Mouse (Mus musculus): ENCODE measurements around the gene Ap1g2. TPM values are rescaled to one million over a fixed set of nuclear protein-coding genes. Genes with fewer than 3 reads are reported as not detected.

Gene Ap1g2
- total RNA-seq, 2 experiments from 2014 or later, result 23.5 to 27.2 TPM

DNA sequence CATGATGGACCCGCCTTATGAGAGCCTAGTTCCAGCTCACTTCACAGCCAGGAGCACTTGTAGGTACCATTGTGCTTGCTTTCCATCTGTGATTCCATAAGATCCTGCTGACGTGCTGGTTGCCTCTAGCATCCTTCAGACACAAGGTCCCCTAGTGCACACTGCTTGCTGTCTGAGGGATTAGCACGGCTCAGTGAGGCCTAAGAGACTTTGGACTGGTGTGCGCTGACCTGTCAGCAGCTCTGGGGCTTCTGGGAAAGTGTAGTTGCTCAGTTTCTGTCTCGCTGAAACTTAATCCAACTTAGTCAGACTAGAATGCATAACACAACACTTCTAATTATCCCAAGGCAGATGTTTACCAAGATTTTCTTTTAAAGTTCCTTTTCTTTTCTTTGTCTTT lies 46.5 kb downstream of the Ap1g2 start:
- no peak for DNase-seq

DNA sequence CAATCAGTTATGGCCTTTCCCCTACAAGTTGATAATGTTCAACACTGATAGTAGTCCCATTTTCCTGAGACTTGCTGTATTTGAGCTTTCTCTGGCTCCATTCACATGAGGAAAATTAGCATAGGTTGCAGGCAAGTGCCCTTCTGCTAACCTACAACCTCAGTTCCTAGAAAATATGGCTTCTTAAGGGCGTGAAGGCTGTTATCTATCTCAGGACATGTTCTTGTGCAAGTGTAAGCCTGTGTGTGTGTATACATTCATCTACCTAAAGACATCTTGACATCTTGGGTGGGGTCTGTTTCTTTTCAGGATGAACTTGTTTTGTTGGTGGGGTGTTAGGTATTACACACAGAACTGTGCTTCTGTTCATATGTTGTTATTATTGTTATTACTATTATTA lies 47.4 kb downstream of the Ap1g2 start:
- DNase-seq, result no peak

DNA sequence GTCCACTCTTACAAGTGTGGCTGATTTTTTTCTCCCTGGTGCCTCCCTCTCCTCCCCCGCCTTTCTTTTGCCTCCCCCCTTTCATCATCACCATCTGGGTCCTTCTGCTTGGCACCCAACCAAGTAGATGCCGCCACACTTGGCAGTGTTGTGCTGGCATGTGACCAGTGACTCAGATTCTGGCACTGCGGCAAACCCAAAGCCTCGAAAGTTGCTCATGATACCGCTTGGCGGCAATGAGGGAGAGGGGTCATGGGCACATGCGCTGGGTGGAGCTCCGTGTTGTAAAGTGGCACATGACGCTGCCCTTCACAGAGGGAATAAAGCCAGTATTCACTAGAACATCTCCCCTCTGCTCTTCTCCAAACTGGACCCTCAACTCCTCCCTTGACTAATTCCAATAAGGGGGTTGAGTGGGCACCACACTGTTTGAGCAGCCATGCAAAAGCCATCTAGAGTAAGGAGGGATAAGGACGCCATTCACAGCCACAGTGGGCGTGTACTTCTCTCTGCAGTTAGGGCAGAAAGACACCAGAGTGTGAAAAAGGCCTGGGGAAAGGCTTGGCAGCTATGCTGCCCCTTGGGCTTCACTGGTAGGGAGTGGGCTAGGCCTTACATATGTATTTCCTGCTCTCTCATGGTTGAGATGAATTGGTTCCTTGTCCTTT lies 51.1 kb downstream of the Ap1g2 start:
- DNase-seq, result peak; percentile 89 to 93

DNA sequence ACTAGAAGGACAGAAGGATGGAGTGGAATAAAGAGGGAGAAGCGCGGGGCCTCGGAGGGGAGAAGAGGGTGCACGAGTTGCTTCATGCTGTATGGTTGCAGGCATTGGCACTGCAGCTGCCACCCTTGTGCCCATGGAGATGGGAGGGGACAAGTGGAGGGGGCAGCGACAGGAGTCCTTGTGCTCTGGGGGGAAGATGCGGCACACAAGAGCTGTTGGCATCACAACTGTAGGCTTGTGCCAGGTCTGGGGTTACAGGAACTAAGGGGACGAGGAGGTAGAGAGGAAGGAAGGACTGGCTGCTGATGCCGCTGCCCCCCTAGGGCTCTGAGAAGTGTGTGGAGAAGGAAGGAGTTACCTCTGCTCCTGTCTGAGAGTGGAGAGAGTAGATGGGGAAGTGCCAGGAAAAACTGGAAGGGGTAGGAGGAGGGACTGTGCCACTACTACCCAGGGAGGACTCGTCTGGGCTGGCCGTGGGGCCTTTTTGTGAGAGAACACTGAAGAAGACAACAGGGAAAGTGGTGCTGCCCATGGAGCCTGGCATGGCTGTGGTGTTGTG lies 52.1 kb downstream of the Ap1g2 start:
- no peak for DNase-seq

DNA sequence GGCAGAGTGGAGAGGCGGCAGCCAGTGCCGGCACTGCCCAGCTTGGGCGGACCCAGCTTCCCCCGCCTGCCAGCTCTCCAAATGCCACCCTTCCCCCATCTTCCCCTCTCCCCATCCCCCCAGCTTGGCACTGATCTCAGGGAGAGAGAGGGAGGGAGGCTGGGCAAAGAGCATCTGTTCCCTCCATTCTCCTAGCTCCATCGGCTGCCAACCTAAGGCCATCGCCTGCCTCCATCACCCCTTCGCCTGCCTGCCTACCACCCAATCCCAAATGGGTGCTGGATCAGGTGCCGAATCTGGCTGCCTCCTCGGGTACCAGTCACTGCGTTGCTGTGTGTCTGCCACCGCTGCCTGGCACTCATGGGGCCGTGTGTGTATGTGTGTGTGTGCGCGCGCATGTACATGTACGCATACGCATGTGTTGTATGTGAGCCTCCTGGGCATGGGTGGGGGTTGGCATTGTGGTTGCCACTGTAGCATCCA lies 52.6 kb downstream of the Ap1g2 start:
- no peak for DNase-seq

DNA sequence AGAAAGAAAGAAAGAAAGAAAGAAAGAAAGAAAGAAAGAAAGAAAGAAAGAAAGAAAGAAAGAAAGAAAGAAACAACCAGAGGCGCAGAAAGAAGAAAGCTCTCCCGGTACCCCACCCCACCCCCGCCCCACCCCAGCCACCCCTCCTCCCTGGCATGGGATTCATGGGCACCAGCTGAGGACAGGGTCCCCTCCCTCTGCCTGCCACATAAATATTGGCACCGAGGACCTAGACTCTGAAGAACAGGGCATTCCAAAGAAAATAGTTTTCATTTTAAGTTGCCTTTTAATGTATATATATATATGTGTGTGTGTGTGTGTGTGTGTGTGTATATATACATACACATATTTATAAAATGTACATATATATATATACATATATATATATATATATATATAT lies 53.3 kb downstream of the Ap1g2 start:
- no peak for DNase-seq

DNA sequence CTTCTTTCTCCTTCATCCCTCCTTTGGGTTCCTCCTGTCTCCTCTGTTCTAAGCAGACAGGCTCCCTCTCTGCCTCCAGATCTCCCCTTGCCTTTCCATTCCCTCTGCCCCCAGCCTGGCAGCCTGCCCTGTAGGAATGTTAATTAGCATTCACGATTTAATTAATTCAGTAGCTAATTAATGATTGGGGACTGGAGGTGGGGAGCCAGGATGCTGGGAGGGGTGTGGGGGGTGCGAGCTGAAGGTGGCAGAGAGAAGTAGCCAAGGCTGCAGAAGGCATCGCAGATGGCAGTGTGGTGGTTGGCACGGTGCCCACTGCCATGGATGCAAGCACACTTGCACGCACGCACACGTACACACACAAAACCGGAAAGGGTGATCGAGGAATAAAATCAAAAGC lies 53.9 kb downstream of the Ap1g2 start:
- no peak for DNase-seq

Other genes starting within 250 kb of the Ap1g2 start
- 10 to 100 TPM; 12.2 to 16.5 TPM for gene Homez, start 235.6 kb downstream of the Ap1g2 start, total RNA-seq (2021)
- 10 to 100 TPM; 17.8 to 19.2 TPM for gene Ppp1r3e, start 229.0 kb downstream of the Ap1g2 start, total RNA-seq (2021)
- gene Bcl2l2, start 223.2 kb downstream of the Ap1g2 start, total RNA-seq (2021), result 10 to 100 TPM; 54.3 to 57.2 TPM
- gene Gm20521, start 223.2 kb downstream of the Ap1g2 start, total RNA-seq (2021), result 1 to 10 TPM in 1 of 2 experiments, not detected in 1; 2.0 TPM
- gene Pabpn1, start 214.1 kb downstream of the Ap1g2 start, total RNA-seq (2021), result 100 to 1,000 TPM; 167 to 173 TPM
- 10 to 100 TPM; 28.0 to 37.6 TPM for gene Slc22a17, start 193.5 kb downstream of the Ap1g2 start, total RNA-seq (2021)
- gene Efs, start 180.5 kb downstream of the Ap1g2 start, total RNA-seq (2021), result 1 to 10 TPM; 2.5 to 3.0 TPM
- not detected for gene Il25, start 173.9 kb downstream of the Ap1g2 start, total RNA-seq (2021)
- gene Cmtm5, start 170.3 kb downstream of the Ap1g2 start, total RNA-seq (2021), result under 1 TPM; 0.46 to 0.83 TPM
- gene Myh6, start 139.7 kb downstream of the Ap1g2 start, total RNA-seq (2021), result not detected
- not detected for gene Gm17428, start 129.7 kb downstream of the Ap1g2 start, total RNA-seq (2021)
- under 1 TPM in 1 of 2 experiments, not detected in 1; 0.49 TPM for gene Myh7, start 112.0 kb downstream of the Ap1g2 start, total RNA-seq (2021)
- 10 to 100 TPM; 34.6 to 44.8 TPM for gene Ngdn, start 91.1 kb downstream of the Ap1g2 start, total RNA-seq (2021)
- 1 to 10 TPM; 4.9 to 8.8 TPM for gene Zfhx2, start 14.3 kb downstream of the Ap1g2 start, total RNA-seq (2021)
- 10 to 100 TPM; 12.9 to 18.6 TPM for gene Thtpa, start 11.8 kb downstream of the Ap1g2 start, total RNA-seq (2021)
- gene Jph4, start 10.3 kb upstream of the Ap1g2 start, total RNA-seq (2021), result 1 to 10 TPM; 2.2 to 2.3 TPM
- not detected for gene Dhrs2, start 115.4 kb upstream of the Ap1g2 start, total RNA-seq (2021)